Mouse (Mus musculus) MEL (cell line): ENCODE results near the gene Pitpnc1. TPM values are rescaled to one million over a fixed set of nuclear protein-coding genes. Genes with fewer than 3 reads are reported as not detected.

ENCODE experiments used
- DNase-seq: peaks from one replicate; pipeline ENCODE4 v3.0.0; 2011; ENCODE audit warnings: low read depth, low spot score
- H3K27ac ChIP-seq: 2 replicates; pipeline ENCODE4 v1.5.1; 2012; ENCODE audit warnings: low read depth, mild to moderate bottlenecking, control low read depth, low read length, moderate library complexity; ENCODE audit not compliant: control insufficient read depth
- H3K27me3 ChIP-seq, 2 experiments: fragments of 150-350 bp in 1 of 2; sonication (generic) in 1 of 2; 2 replicates each; pipeline ENCODE4 v1.6.1; 2012; ENCODE audit warnings: low read length in 2 of 2, mild to moderate bottlenecking in 2 of 2, improper control_type of control experiment in 1 of 2, moderate library complexity in 1 of 2; ENCODE audit not compliant: insufficient read depth in 2 of 2, control insufficient read depth in 1 of 2
- H3K36me3 ChIP-seq, 2 experiments: 2 replicates each; pipeline ENCODE4 v1.6.1; 2012 to 2014; ENCODE audit warnings: low read length in 2 of 2, improper control_type of control experiment in 1 of 2, inconsistent platforms in 1 of 2, mild to moderate bottlenecking in 1 of 2; ENCODE audit not compliant: insufficient read depth in 2 of 2, control insufficient read depth in 1 of 2
- H3K4me1 ChIP-seq, 2 experiments: fragments of 150-350 bp in 1 of 2; sonication (generic) in 1 of 2; 2 replicates each; pipeline ENCODE4 v1.6.1; 2012; ENCODE audit warnings: low read length in 2 of 2, improper control_type of control experiment in 1 of 2, mild to moderate bottlenecking in 1 of 2; ENCODE audit not compliant: insufficient read depth in 2 of 2, control insufficient read depth in 1 of 2
- H3K4me3 ChIP-seq, 2 experiments: fragments of 150-350 bp in 1 of 2; sonication (generic) in 1 of 2; 2 replicates each; pipeline ENCODE4 v1.5.1; 2012; ENCODE audit warnings: low read depth in 2 of 2, low read length in 2 of 2, mild to moderate bottlenecking in 2 of 2, moderate library complexity in 2 of 2, control low read depth in 1 of 2, improper control_type of control experiment in 1 of 2; ENCODE audit not compliant: control insufficient read depth in 1 of 2, insufficient read depth in 1 of 2
- H3K79me2 ChIP-seq: 2 replicates; pipeline ENCODE4 v1.6.1; 2012; ENCODE audit warnings: mild to moderate bottlenecking, low read length, moderate library complexity; ENCODE audit not compliant: control insufficient read depth, poor library complexity, insufficient read depth
- H3K9ac ChIP-seq: 2 replicates; pipeline ENCODE4 v1.6.1; 2012; ENCODE audit warnings: low read depth, mild to moderate bottlenecking, control low read depth, low read length, moderate library complexity; ENCODE audit not compliant: control insufficient read depth, poor library complexity, severe bottlenecking
- H3K9me3 ChIP-seq: fragments of 150-350 bp; sonication (generic); replicated peaks from 2 replicates; pipeline ENCODE4 v1.6.1; 2012; ENCODE audit warnings: mild to moderate bottlenecking, low read length, improper control_type of control experiment, moderate library complexity; ENCODE audit not compliant: insufficient read depth
- BHLHE40 ChIP-seq: IDR thresholded peaks from 2 replicates; pipeline ENCODE4 v1.6.1; 2012; ENCODE audit warnings: low read depth, mild to moderate bottlenecking, inconsistent platforms, low read length, improper control_type of control experiment, borderline replicate concordance
- CHD2 ChIP-seq: IDR thresholded peaks from 2 replicates; pipeline ENCODE4 v1.6.1; 2011; ENCODE audit warnings: low read length, improper control_type of control experiment
- ELF1 ChIP-seq: IDR thresholded peaks from 2 replicates; pipeline ENCODE4 v1.6.1; 2014; ENCODE audit warnings: low read depth, mild to moderate bottlenecking, inconsistent platforms, low read length, improper control_type of control experiment, moderate library complexity
- EP300 ChIP-seq, 2 experiments: IDR thresholded peaks; 2 replicates each; pipeline ENCODE4 v1.6.1; 2011; ENCODE audit warnings: improper control_type of control experiment in 2 of 2, low read length in 2 of 2, low read depth in 1 of 2, mild to moderate bottlenecking in 1 of 2
- HCFC1 ChIP-seq: IDR thresholded peaks from 2 replicates; pipeline ENCODE4 v1.6.1; 2012; ENCODE audit warnings: low read depth, mild to moderate bottlenecking, inconsistent platforms, low read length, improper control_type of control experiment, moderate library complexity
- MAFK ChIP-seq: IDR thresholded peaks from 2 replicates; pipeline ENCODE4 v1.6.1; 2011; ENCODE audit warnings: low read depth, mild to moderate bottlenecking, low read length, improper control_type of control experiment, borderline replicate concordance
- MAX ChIP-seq: IDR thresholded peaks from 2 replicates; pipeline ENCODE4 v1.6.1; 2011; ENCODE audit warnings: low read length, improper control_type of control experiment
- MAZ ChIP-seq: IDR thresholded peaks from 2 replicates; pipeline ENCODE4 v1.6.1; 2012; ENCODE audit warnings: low read depth, mild to moderate bottlenecking, inconsistent platforms, low read length, improper control_type of control experiment
- MEF2A ChIP-seq: IDR thresholded peaks from 2 replicates; pipeline ENCODE4 v1.6.1; 2014; ENCODE audit warnings: low read depth, mild to moderate bottlenecking, inconsistent platforms, low read length, improper control_type of control experiment; ENCODE audit not compliant: poor library complexity, insufficient replicate concordance, severe bottlenecking; ENCODE audit errors: extremely low read depth
- MXI1 ChIP-seq: IDR thresholded peaks from 2 replicates; pipeline ENCODE4 v1.6.1; 2011; ENCODE audit warnings: mild to moderate bottlenecking, low read depth, low read length, improper control_type of control experiment
- MYB ChIP-seq: IDR thresholded peaks from 2 replicates; pipeline ENCODE4 v1.6.1; 2011; ENCODE audit warnings: mild to moderate bottlenecking, low read depth, low read length, improper control_type of control experiment
- MYC ChIP-seq: IDR thresholded peaks from 2 replicates; pipeline ENCODE4 v1.6.1; 2011; ENCODE audit warnings: low read depth, mild to moderate bottlenecking, low read length, improper control_type of control experiment, moderate library complexity
- NRF1 ChIP-seq: IDR thresholded peaks from 2 replicates; pipeline ENCODE4 v1.6.1; 2014; ENCODE audit warnings: low read depth, mild to moderate bottlenecking, inconsistent platforms, low read length, improper control_type of control experiment, moderate library complexity; ENCODE audit not compliant: poor library complexity, insufficient read depth, severe bottlenecking
- POLR2A ChIP-seq, 2 experiments: IDR thresholded peaks; 2 replicates each; pipeline ENCODE4 v1.6.1; 2011 to 2012; ENCODE audit warnings: low read length in 2 of 2, mild to moderate bottlenecking in 2 of 2, control low read depth in 1 of 2, improper control_type of control experiment in 1 of 2, low read depth in 1 of 2, moderate library complexity in 1 of 2; ENCODE audit not compliant: control insufficient read depth in 1 of 2, insufficient read depth in 1 of 2, poor library complexity in 1 of 2
- RAD21 ChIP-seq: IDR thresholded peaks from 2 replicates; pipeline ENCODE4 v1.6.1; 2011; ENCODE audit warnings: mild to moderate bottlenecking, low read depth, low read length, improper control_type of control experiment
- RCOR1 ChIP-seq: IDR thresholded peaks from 2 replicates; pipeline ENCODE4 v1.6.1; 2012; ENCODE audit warnings: low read depth, mild to moderate bottlenecking, inconsistent platforms, low read length, improper control_type of control experiment
- TAL1 ChIP-seq: IDR thresholded peaks from 2 replicates; pipeline ENCODE4 v1.6.1; 2012; ENCODE audit warnings: mild to moderate bottlenecking, inconsistent platforms, low read length, moderate library complexity, mixed read lengths
- TBP ChIP-seq: IDR thresholded peaks from 2 replicates; pipeline ENCODE4 v1.8.0; 2011; ENCODE audit warnings: low read depth, low read length, improper control_type of control experiment
- TCF12 ChIP-seq: IDR thresholded peaks from 2 replicates; pipeline ENCODE4 v1.6.1; 2014; ENCODE audit warnings: low read depth, mild to moderate bottlenecking, inconsistent platforms, low read length, improper control_type of control experiment, moderate library complexity
- UBTF ChIP-seq: IDR thresholded peaks from 2 replicates; pipeline ENCODE4 v1.6.1; 2012; ENCODE audit warnings: low read depth, mild to moderate bottlenecking, inconsistent platforms, low read length, improper control_type of control experiment, moderate library complexity, borderline replicate concordance; ENCODE audit not compliant: insufficient read depth
- USF1 ChIP-seq: IDR thresholded peaks from 2 replicates; pipeline ENCODE4 v1.6.1; 2014; ENCODE audit warnings: low read depth, mild to moderate bottlenecking, inconsistent platforms, low read length, improper control_type of control experiment, moderate library complexity
- USF2 ChIP-seq, 2 experiments: IDR thresholded peaks; 2 replicates each; pipeline ENCODE4 v1.6.1; 2011 to 2012; ENCODE audit warnings: improper control_type of control experiment in 2 of 2, low read length in 2 of 2, borderline replicate concordance in 1 of 2, inconsistent platforms in 1 of 2, low read depth in 1 of 2, mild to moderate bottlenecking in 1 of 2; ENCODE audit not compliant: insufficient read depth in 1 of 2
- ZKSCAN1 ChIP-seq: IDR thresholded peaks from 2 replicates; pipeline ENCODE4 v1.6.1; 2012; ENCODE audit warnings: low read depth, mild to moderate bottlenecking, inconsistent platforms, low read length, improper control_type of control experiment, moderate library complexity
- ZMIZ1 ChIP-seq: IDR thresholded peaks from 2 replicates; pipeline ENCODE4 v1.6.1; 2012; ENCODE audit warnings: low read depth, mild to moderate bottlenecking, inconsistent platforms, low read length, improper control_type of control experiment, moderate library complexity
- ZNF384 ChIP-seq: IDR thresholded peaks from 2 replicates; pipeline ENCODE4 v1.6.1; 2012; ENCODE audit warnings: low read depth, mild to moderate bottlenecking, inconsistent platforms, low read length, improper control_type of control experiment
- polyA plus RNA-seq, 2 experiments: library from polyadenylated mRNA; stranded (reverse) in 1 of 2; unstranded in 1 of 2; fragments of >175 nt in 1 of 2; fragments of >200 nt in 1 of 2; gene quantifications; 2 replicates each; pipeline versions ENCODE4 v1.2.1 to v1.2.4; 2012; ENCODE audit warnings: low replicate concordance in 2 of 2, low read depth in 1 of 2; ENCODE audit not compliant: insufficient read length in 2 of 2, insufficient read depth in 1 of 2, missing spikeins in 1 of 2
- total RNA-seq: library from RNA; depleted of rRNA; stranded (reverse); fragments of 300-350 nt; gene quantifications from 2 replicates; pipeline ENCODE4 v1.2.3, GENCODE M21; 2012

Pitpnc1 gene
- total and polyA plus RNA-seq, 3 experiments, result 19.3 to 25.3 TPM; not detected in 1

DNA sequence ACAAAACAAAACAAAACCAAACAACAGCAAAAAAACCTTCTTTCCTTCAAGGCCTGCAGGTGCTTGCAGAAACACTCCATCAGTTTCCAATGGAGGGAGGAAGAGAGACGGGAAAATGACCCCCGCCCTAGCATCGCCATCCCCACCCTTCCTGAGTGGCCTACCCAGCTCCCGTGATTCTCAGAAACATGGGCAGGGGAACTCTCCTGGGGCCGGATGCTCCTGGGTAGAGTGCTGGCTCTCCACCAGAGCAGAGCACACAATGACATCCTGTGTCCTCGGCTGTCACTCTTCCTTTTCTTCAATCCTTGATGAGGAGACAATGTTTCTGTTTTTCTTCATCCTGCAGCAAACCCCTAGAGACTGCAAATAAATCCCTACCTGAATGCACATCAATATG lies 6.4 kb downstream of the Pitpnc1 start:
- no peaks in the 10 kb centered on the region for H3K27me3 ChIP-seq
- H3K79me2 ChIP-seq, result peaks cover 66% of the 10 kb centered on the region
- no peak for DNase-seq
- H3K36me3 ChIP-seq, result peaks cover 0 to 33% of the 10 kb centered on the region in 2 experiments; a peak in 3 of 4 replicates
- no peak overlapping the region for H3K9ac ChIP-seq
- TF ChIP-seq ELF1 (no peak), ZMIZ1 (no peak), MAZ (no peak), EP300 (IDR thresholded peaks at IDR 0.05; ENCODE audit: low read depth in 1 of 2, low read length in 2 of 2) (no peak), RAD21 (no peak), HCFC1 (no peak), TCF12 (no peak), MEF2A (no peak), TBP (no peak), MXI1 (no peak), POLR2A (IDR thresholded peaks at IDR 0.05; ENCODE audit: control insufficient read depth in 1 of 2, insufficient read depth in 1 of 2, low read depth in 1 of 2, low read length in 2 of 2, poor library complexity in 1 of 2) (no peak), MAFK (no peak), CHD2 (no peak)
- H3K27ac ChIP-seq, result no peak overlapping the region
- no peaks in the 10 kb centered on the region for H3K9me3 ChIP-seq
- H3K4me3 ChIP-seq, result no peak overlapping the region
- peaks cover 23 to 29% of the 10 kb centered on the region in 2 experiments for H3K4me1 ChIP-seq

DNA sequence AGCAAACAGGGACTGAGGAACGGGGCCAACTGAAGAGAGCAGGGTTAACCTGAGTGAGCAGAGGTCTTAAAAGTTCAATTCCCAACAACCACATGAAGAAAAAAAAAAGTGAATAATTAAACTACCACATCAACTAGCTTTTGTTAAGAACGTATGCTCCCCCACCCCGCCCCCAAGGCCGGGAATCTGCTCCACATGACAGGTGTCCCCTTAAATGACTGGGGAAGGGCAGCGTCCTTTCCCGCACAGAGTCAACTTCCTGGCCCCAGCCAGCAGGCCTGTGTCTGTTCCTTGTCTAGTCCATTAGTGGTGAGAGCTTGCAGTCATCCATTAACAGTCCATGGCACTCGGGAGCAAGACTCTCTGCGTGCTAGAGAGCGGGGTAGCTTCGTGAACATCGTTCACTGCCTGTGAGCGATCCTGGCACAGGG lies 7.2 kb downstream of the Pitpnc1 start:
- no peak overlapping the region for H3K9ac ChIP-seq

More for the DNA sequence above, 7.2 kb downstream of the Pitpnc1 start:
- Histone ChIP-seq H3K4me1 (peaks cover 23 to 29% of the 10 kb centered on the region in 2 experiments), H3K9me3 (no peaks in the 10 kb centered on the region), H3K27ac (no peak overlapping the region), H3K27me3 (no peaks in the 10 kb centered on the region), H3K36me3 (peaks cover 0 to 33% of the 10 kb centered on the region in 2 experiments; a peak in 3 of 4 replicates), H3K79me2 (peaks cover 62% of the 10 kb centered on the region), H3K4me3 (no peak overlapping the region)
- no peak for DNase-seq
- no peak for TF ChIP-seq ZNF384
- TF ChIP-seq BHLHE40, result no peak
- no peak for TF ChIP-seq ZKSCAN1
- TF ChIP-seq MAX, result no peak
- no peak for TF ChIP-seq MYC
- TF ChIP-seq TAL1, result no peak
- no peak for TF ChIP-seq MAZ
- TF ChIP-seq ELF1, result no peak
- TF ChIP-seq MXI1, result no peak
- TF ChIP-seq TCF12, result no peak
- TF ChIP-seq MYB, result no peak
- no peak for TF ChIP-seq UBTF
- TF ChIP-seq NRF1, result no peak
- no peak for TF ChIP-seq RCOR1
- TF ChIP-seq USF2 (IDR thresholded peaks at IDR 0.05; ENCODE audit: borderline replicate concordance in 1 of 2, insufficient read depth in 1 of 2, low read depth in 1 of 2, low read length in 2 of 2), result no peak
- TF ChIP-seq MAFK, result no peak
- TF ChIP-seq USF1, result no peak
